Mouse (Mus musculus) lung, postnatal 0 days (tissue): ENCODE data around the gene Haus6.

Source experiments
- CTCF ChIP-seq: IDR thresholded peaks from 2 replicates; pipeline ENCODE4 v1.5.1; 2016; ENCODE audit warnings: antibody characterized with exemption, mild to moderate bottlenecking
- EP300 ChIP-seq: IDR thresholded peaks from 2 replicates; pipeline ENCODE4 v1.6.1; 2016; ENCODE audit warnings: antibody characterized with exemption, mild to moderate bottlenecking, control low read depth

GRCm38 (mm10) chr4:86558228-86558627 lies 53.6 kb downstream of the Haus6 start, which contains the start of gene Saxo1:
- TF ChIP-seq CTCF (no peak), EP300 (no peak)
